13 mouse cellular contexts compared by ENCODE assay signal in the genomic region with DNA sequence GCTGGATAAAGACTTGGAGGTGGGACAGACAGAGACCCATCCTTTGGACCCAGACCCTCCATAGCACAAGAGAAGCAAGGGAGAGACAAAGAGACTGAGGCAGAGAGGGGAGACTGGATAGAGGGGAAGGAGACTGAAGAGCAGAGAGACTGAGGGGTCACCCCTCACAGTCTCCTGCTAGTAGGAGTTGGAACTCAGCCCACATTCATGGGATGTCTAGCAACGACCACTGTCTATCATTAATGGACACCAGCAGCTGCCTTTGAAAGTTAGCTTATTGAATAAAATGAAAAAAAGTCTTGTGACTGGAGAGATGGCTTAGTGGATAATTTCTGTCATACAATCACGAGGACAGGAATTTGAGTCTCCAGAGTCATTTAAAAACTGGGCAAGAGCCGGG. TPM values are rescaled to one million over a fixed set of nuclear protein-coding genes. Genes with fewer than 3 reads are reported as not detected.
DNase-seq lines count a peak whose midpoint lies in the region; ATAC-seq and TF ChIP-seq lines count a peak whose summit lies in the region.
"Had no signal": no experiment of that assay in that cellular context is flagged by ENCODE, and none has a peak within 500 bp of the region (broad histone marks: within the 10 kb centered on the region; RNA-seq: fewer than 3 reads in every experiment).

No protein-coding gene starts in this region.

- no peaks in the 10 kb centered on the region for H3K9me3 ChIP-seq in heart, embryonic 16.5 days (replicated peaks; ENCODE audit: control insufficient read depth, low read length)
- no peaks in the 10 kb centered on the region for H3K9me3 ChIP-seq in lung, postnatal 0 days (ENCODE audit: low read length)
- no peaks in the 10 kb centered on the region for H3K9me3 ChIP-seq in embryonic facial prominence, embryonic 10.5 days
- H3K9me3 ChIP-seq: neural tube, embryonic 15.5 days had no signal

- intact Hi-C loops in heart, postnatal 10 days (cut with DNase I): loop anchor here (5.0 kb wide), 1 partner anchor 230 kb away; no protein-coding TSS in a partner anchor

- peaks cover 6% of the 10 kb centered on the region for H3K36me3 ChIP-seq in heart, embryonic 16.5 days (ENCODE audit: control insufficient read depth, insufficient read depth)
- peaks cover 7% of the 10 kb centered on the region; the same call in 1 of the 2 replicates for H3K36me3 ChIP-seq in lung, postnatal 0 days (ENCODE audit: insufficient read depth, low read length)
- H3K36me3 ChIP-seq in embryonic facial prominence, embryonic 10.5 days (replicated peaks): peaks cover 9% of the 10 kb centered on the region
- peaks cover 10% of the 10 kb centered on the region for H3K36me3 ChIP-seq in macrophage (ENCODE audit: inconsistent target)

- no peak overlapping the region for H3K9ac ChIP-seq in heart, embryonic 16.5 days (ENCODE audit: low read length)
- H3K9ac ChIP-seq in lung, postnatal 0 days (replicated peaks; ENCODE audit: low read depth): no peak overlapping the region
- H3K9ac ChIP-seq: neural tube, embryonic 15.5 days had no signal

- peak overlapping the region; percentile 70 for H3K27ac ChIP-seq in heart, embryonic 16.5 days (ENCODE audit: low read length)
- peak overlapping the region; percentile 60 for H3K27ac ChIP-seq in lung, postnatal 0 days (ENCODE audit: low read length)
- 0 out of 2 replicates have a peak overlapping the region, but pooled peaks have one; percentile 2 for H3K27ac ChIP-seq in embryonic facial prominence, embryonic 10.5 days (replicated peaks)
- peak overlapping the region; percentile 87 for H3K27ac ChIP-seq in macrophage
- H3K27ac ChIP-seq: neural tube, embryonic 15.5 days had no signal

- peaks cover 9% of the 10 kb centered on the region for H3K4me1 ChIP-seq in heart, embryonic 16.5 days (ENCODE audit: control insufficient read depth, insufficient read depth, low read length)
- H3K4me1 ChIP-seq in lung, postnatal 0 days (ENCODE audit: insufficient read depth, low read depth, low read length): no peaks in the 10 kb centered on the region
- H3K4me1 ChIP-seq in embryonic facial prominence, embryonic 10.5 days: peaks cover 16% of the 10 kb centered on the region
- H3K4me1 ChIP-seq: neural tube, embryonic 15.5 days had no signal

- WGBS in heart, embryonic 16.5 days: 61% methylated on average over 3 of the region's 3 CpGs
- 54% methylated on average over 3 of the region's 3 CpGs for WGBS in lung, postnatal 0 days
- 84% methylated on average over 3 of the region's 3 CpGs for WGBS in embryonic facial prominence, embryonic 10.5 days
- WGBS in macrophage (ENCODE audit: missing documents): 79% methylated on average over 3 of the region's 3 CpGs

- H3K27me3 ChIP-seq in heart, embryonic 16.5 days (ENCODE audit: control insufficient read depth, insufficient read depth, low read length): no peaks in the 10 kb centered on the region
- no peaks in the 10 kb centered on the region for H3K27me3 ChIP-seq in lung, postnatal 0 days (replicated peaks; ENCODE audit: insufficient read depth, low read length)
- no peaks in the 10 kb centered on the region for H3K27me3 ChIP-seq in embryonic facial prominence, embryonic 10.5 days (replicated peaks; ENCODE audit: low read depth, poor library complexity, severe bottlenecking)
- H3K27me3 ChIP-seq: neural tube, embryonic 15.5 days had no signal

- DNase-seq in heart, postnatal 10 days: no peak
- no peak for DNase-seq in lung, postnatal 0 days (ENCODE audit: low spot score)
- no peak for DNase-seq in lung, postnatal 10 days
- DNase-seq in embryonic facial prominence, embryonic 10.5 days (ENCODE audit: low spot score): no peak
- DNase-seq in retina, postnatal 1 day: no peak
- DNase-seq in urinary bladder, postnatal 10 days (ENCODE audit: low spot score): no peak
- DNase-seq: cerebellum, adult 11-12 months; layer of hippocampus, postnatal 36 days had no signal

- no peak for ATAC-seq in heart, embryonic 16.5 days (replicated peaks; ENCODE audit: extremely low read depth, insufficient read depth, low FRiP score)
- no peak for ATAC-seq in lung, postnatal 0 days

- no peak for TF ChIP-seq CTCF in lung, postnatal 0 days (IDR thresholded peaks at IDR 0.05)

- no peak overlapping the region for H3K4me3 ChIP-seq in heart, embryonic 16.5 days (ENCODE audit: low read length)
- no peak overlapping the region for H3K4me3 ChIP-seq in lung, postnatal 0 days (ENCODE audit: low read depth, low read length)
- no peak overlapping the region for H3K4me3 ChIP-seq in embryonic facial prominence, embryonic 10.5 days
- H3K4me3 ChIP-seq in macrophage (ENCODE audit: inconsistent target): no peak overlapping the region
- H3K4me3 ChIP-seq: erythroblast, embryonic 14.5 days; neural tube, embryonic 15.5 days had no signal

- no peaks in the 10 kb centered on the region for H3K79me2 ChIP-seq in macrophage (ENCODE audit: inconsistent target)

- no peak overlapping the region for H3K4me2 ChIP-seq in heart, embryonic 16.5 days (ENCODE audit: low read depth, low read length)
- no peak overlapping the region for H3K4me2 ChIP-seq in lung, postnatal 0 days (replicated peaks; ENCODE audit: low read depth, low read length)
- H3K4me2 ChIP-seq: neural tube, embryonic 15.5 days had no signal

- TF ChIP-seq EP300 in lung, postnatal 0 days (IDR thresholded peaks at IDR 0.05): no peak

RNA-seq across cellular contexts. Expression of gene Stoml1, which starts 14.1 kb away (rescaled TPM):
- polyA plus RNA-seq in heart, embryonic 16.5 days (2015; fragmentation: Nextera tagmentation; extraction: Ambion mirVana): 28.2 and 28.3 TPM in 2 replicates
- 10 to 100 TPM; 15.5 to 15.6 TPM for total RNA-seq in heart, postnatal 10 days (2021)
- polyA plus RNA-seq in lung, postnatal 0 days (2015; fragmentation: Nextera tagmentation; extraction: Ambion mirVana): 30.8 and 34.3 TPM in 2 replicates
- 28.4 and 30.2 TPM in 2 replicates for polyA plus RNA-seq in embryonic facial prominence, embryonic 10.5 days (2016; fragmentation: Nextera tagmentation; extraction: Ambion mirVana)
- 100 to 1,000 TPM in 13 of 26 experiments, 10 to 100 TPM in 13; 27.1 to 163 (median 99.6) TPM for total RNA-seq in macrophage (2018; cell fraction: chromatin; rRNA removed)
- 10 to 100 TPM; 10.7 to 62.8 (median 27.9) TPM for total RNA-seq in macrophage (2018; cell fraction: cytosol; rRNA removed)
- total RNA-seq in macrophage (2018; cell fraction: nucleus; rRNA removed): 100 to 1,000 TPM in 7 of 26 experiments, 10 to 100 TPM in 19; 29.0 to 154 (median 81.6) TPM
- 18.3 to 33.2 TPM (median 18.3 TPM) in 3 replicates for polyA plus RNA-seq in macrophage (2018)
- polyA plus RNA-seq: erythroblast, embryonic 14.5 days had no signal

RNA-seq across cellular contexts. Expression of gene Pml, which starts 17.5 kb away (rescaled TPM):
- polyA plus RNA-seq in heart, embryonic 16.5 days (2015; fragmentation: Nextera tagmentation; extraction: Ambion mirVana): 11.7 and 13.8 TPM in 2 replicates
- total RNA-seq in heart, postnatal 10 days (2021): 10 to 100 TPM; 12.4 to 13.0 TPM
- polyA plus RNA-seq in lung, postnatal 0 days (2015; fragmentation: Nextera tagmentation; extraction: Ambion mirVana): 6.4 and 6.8 TPM in 2 replicates
- polyA plus RNA-seq in embryonic facial prominence, embryonic 10.5 days (2016; fragmentation: Nextera tagmentation; extraction: Ambion mirVana): 17.2 and 17.6 TPM in 2 replicates
- 100 to 1,000 TPM in 20 of 26 experiments, 10 to 100 TPM in 6; 41.8 to 438 (median 201) TPM for total RNA-seq in macrophage (2018; cell fraction: chromatin; rRNA removed)
- total RNA-seq in macrophage (2018; cell fraction: cytosol; rRNA removed): 100 to 1,000 TPM in 8 of 26 experiments, 10 to 100 TPM in 18; 24.3 to 136 (median 65.2) TPM
- 100 to 1,000 TPM in 21 of 26 experiments, 10 to 100 TPM in 5; 55.4 to 358 (median 161) TPM for total RNA-seq in macrophage (2018; cell fraction: nucleus; rRNA removed)
- polyA plus RNA-seq in macrophage (2018): 34.6 to 63.1 TPM (median 37.1 TPM) in 3 replicates

RNA-seq across cellular contexts. Expression of gene Loxl1, which starts 45.9 kb away (rescaled TPM):
- polyA plus RNA-seq in heart, embryonic 16.5 days (2015; fragmentation: Nextera tagmentation; extraction: Ambion mirVana): 47.0 and 48.6 TPM in 2 replicates
- total RNA-seq in heart, postnatal 10 days (2021): 10 to 100 TPM; 83.7 to 86.7 TPM
- polyA plus RNA-seq in lung, postnatal 0 days (2015; fragmentation: Nextera tagmentation; extraction: Ambion mirVana): 121 and 122 TPM in 2 replicates
- 7.0 and 11.9 TPM in 2 replicates for polyA plus RNA-seq in embryonic facial prominence, embryonic 10.5 days (2016; fragmentation: Nextera tagmentation; extraction: Ambion mirVana)
- total RNA-seq in macrophage (2018; cell fraction: chromatin; rRNA removed): 10 to 100 TPM in 1 of 26 experiments, under 1 TPM in 5, not detected in 20; 0.21 to 23.8 (median 0.28) TPM
- under 1 TPM in 2 of 26 experiments, not detected in 24; 0.03 to 0.05 TPM for total RNA-seq in macrophage (2018; cell fraction: cytosol; rRNA removed)
- total RNA-seq in macrophage (2018; cell fraction: nucleus; rRNA removed): 1 to 10 TPM in 1 of 26 experiments, not detected in 25; 3.7 TPM
- not detected in 3 replicates for polyA plus RNA-seq in macrophage (2018)
- total RNA-seq: granulocyte monocyte progenitor cell, adult 5-6 weeks had no signal

Comparison
In these comparisons a context has a peak if more than half of its experiments do, and no peak if none do; other contexts are left out.
1. H3K27ac ChIP-seq: peak in every context shown above with its lines; median percentile 87 in macrophage; 70 in heart, embryonic 16.5 days; 60 in lung, postnatal 0 days; 2 in embryonic facial prominence, embryonic 10.5 days.